Mouse (Mus musculus) T-helper 1 cell (primary cell): ENCODE measurements around the gene Gm2174.

ENCODE experiments used
- in situ Hi-C: fragments of 300-600 bp; cut with MboI, MseI; formaldehyde crosslinking; loops from one replicate; pipeline ENCODE4 v1.15.1; 2025; ENCODE audit warnings: high pct_unique_total_duplicates

Gene Gm2174

GRCm38 (mm10) chrX:56497241-56497640 is 49.5 kb downstream of the Gm2174 start:
- in situ Hi-C loops: no loop called here
